Mouse (Mus musculus): ENCODE measurements around the gene Supv3l1.
"Not testable (repeated sequence)": the region's sequence is repeated elsewhere in the genome, so short reads cannot be mapped to it uniquely, and the experiment has no call there.

Supv3l1 gene

GRCm38 (mm10) chr10:62449364-62450279, at the start of gene Supv3l1, which contains the start of gene 4930507D05Rik:
Gene Supv3l1, minus strand, starts transcription at chr10:62449738.
Gene 4930507D05Rik, plus strand, starts transcription at chr10:62449489.
- DNase-seq (ENCODE audit: extremely low read depth, insufficient read length, low spot score): peak; percentile 87

DNA sequence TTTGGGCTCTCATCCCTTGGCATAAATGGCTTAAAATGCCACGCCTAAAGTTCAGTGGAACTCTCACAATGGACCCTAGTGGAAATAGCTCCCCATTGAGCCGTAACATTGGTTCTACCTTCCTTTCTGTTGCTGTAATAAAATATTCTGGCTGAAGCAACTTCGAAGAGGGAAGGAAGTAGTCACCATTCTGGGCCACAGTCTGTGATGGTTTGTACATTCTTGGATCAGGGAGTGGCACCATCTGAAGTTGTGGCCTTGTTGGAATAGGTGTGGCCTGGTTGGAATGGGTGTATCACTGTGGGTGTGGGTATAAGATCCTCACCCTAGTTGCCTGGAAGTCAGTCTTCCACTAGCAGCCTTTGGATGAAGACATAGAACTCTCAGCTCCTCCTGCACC, 42.1 kb upstream of the Supv3l1 start:
- not testable (repeated sequence) for DNase-seq (ENCODE audit: extremely low read depth, insufficient read length, low spot score)

GRCm38 (mm10) chr10:62488266-62488665, 38.7 kb upstream of the Supv3l1 start:
- DNase-seq (ENCODE audit: extremely low read depth, insufficient read length, low spot score): peak; percentile 24

- DNase-seq (ENCODE audit: extremely low read depth, insufficient read length, low spot score): peak; percentile 97
These were observed 37.3 kb upstream of the Supv3l1 start, which contains the start of gene Vps26a for GRCm38 (mm10) chr10:62486618-62487415. Gene Vps26a, minus strand, starts transcription at chr10:62486805.

DNA sequence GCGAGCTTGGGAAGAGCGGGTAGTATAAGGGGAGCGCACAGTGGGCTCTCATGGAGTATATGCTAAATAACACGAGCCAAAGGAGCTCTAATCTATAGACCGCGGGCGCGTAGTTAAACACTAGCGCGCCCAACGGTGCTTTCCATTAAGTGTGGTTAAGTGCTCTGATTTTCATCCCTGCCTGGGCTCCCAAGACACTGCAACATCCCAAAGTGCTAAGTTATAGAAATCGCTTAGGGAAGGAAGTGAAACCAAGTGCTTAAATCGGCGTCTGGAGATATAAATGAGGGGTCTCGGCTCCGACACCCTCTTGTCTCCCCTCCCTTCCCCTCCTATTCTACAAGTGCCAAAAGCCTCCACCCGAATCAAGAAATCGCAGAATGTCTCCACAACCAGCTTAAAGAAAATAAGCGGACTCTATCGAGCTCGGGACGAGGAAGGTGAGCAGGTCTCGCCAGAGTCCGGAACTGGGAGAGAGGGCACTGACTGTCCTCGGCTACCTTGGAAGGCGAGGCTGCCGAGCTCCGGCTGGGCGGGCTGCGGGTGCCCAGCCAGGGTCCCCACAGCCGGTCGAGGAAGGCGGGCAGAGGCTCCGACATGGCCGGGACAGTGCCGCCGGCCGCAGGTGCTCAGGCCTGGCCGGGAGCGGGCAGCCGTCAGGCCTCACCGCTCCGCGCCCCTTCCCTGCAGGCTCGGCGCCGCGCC, 36.5 kb upstream of the Supv3l1 start:
- no peak for DNase-seq (ENCODE audit: extremely low read depth, insufficient read length, low spot score)

- no peak for DNase-seq (ENCODE audit: extremely low read depth, insufficient read length, low spot score)
These were observed 31.7 kb upstream of the Supv3l1 start for GRCm38 (mm10) chr10:62481108-62481852.

- no peak for DNase-seq (ENCODE audit: extremely low read depth, insufficient read length, low spot score)
These were observed 27.4 kb upstream of the Supv3l1 start for GRCm38 (mm10) chr10:62476980-62477379.

DNA sequence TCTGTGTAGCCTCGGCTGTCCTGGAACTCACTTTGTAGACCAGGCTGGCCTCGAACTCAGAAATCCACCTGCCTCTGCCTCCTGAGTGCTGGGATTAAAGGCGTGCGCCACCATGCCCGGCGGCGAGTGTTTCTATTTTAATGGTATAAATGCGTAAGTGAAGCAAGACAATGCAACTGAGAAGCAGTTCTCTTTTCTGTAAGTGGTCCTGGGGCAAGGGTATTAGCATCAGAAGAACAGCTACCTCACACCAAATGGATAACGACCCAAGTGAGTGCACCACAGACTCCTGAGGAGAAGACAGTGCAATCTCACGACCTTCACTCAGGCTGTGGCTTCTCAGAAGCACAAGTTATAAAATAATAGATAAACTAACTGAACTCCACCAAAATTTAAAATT, 25.4 kb upstream of the Supv3l1 start:
- DNase-seq (ENCODE audit: extremely low read depth, insufficient read length, low spot score): no peak

- no peak for DNase-seq (ENCODE audit: extremely low read depth, insufficient read length, low spot score)
These were observed 21.6 kb upstream of the Supv3l1 start for GRCm38 (mm10) chr10:62471105-62471504.

DNA sequence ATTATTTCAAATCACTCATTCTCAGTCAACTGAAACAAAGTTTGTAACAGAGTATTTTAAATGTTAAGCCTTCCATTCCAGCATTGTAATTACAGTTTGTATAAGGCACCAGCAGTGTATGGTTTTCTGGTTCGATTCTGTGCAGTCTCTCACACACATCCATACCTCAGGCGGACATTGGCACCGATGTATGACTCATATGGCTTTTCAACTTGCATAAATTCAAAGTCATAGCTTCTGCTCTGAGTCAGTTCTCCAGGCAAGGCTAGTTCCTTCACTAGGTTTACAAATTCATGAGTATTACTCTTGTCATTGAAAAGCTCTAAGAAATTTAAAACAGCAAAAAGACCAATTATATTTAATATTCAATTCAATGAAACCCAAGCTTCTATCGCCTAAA, 20.2 kb upstream of the Supv3l1 start:
- DNase-seq (ENCODE audit: extremely low read depth, insufficient read length, low spot score): no peak

DNA sequence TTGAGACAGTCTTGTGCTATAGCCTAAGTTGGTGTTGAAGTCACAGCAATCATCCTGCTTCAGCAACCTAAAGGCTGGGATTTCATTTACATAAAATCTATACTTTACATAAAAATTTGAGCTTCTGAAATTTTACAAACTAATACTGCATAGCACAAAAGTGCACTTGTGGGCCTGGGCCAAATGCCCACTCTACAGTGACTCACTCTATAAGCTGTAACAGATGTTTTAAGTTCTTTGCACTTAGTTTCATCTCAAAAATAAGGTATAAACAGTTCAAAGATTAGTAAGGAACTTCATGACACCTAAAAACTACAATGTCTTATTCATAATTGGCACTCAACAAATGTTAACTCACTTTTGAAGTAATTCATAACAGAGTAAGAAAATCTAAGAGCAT, 11.8 kb upstream of the Supv3l1 start:
- no peak for DNase-seq (ENCODE audit: extremely low read depth, insufficient read length, low spot score)

DNA sequence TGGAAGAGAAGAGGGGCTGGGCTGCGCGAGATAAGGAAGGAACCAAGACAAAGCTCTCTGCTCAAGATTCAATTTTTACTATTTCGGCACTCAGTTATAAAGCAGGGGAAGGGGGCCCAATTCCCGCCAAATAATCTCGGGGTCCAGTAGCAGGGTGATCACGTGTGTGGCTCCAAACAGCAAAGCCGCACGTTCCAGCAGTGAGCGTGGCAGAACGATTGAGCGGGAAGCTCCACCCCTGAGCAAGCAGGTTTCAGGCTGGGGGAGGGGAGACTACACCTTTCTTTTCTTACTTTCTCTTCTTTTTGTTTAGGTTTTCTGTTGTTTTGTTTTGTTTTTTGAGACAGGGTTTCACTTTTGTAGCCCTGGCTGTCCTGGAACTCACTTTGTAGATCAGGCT, 2.5 kb upstream of the Supv3l1 start:
- DNase-seq (ENCODE audit: extremely low read depth, insufficient read length, low spot score): not testable (repeated sequence)

GRCm38 (mm10) chr10:62450280-62450640, 722 bp upstream of the Supv3l1 start:
- no peak for DNase-seq (ENCODE audit: extremely low read depth, insufficient read length, low spot score)

GRCm38 (mm10) chr10:62430427-62430826, 19.1 kb downstream of the Supv3l1 start:
- DNase-seq (ENCODE audit: extremely low read depth, insufficient read length, low spot score): no peak

DNA sequence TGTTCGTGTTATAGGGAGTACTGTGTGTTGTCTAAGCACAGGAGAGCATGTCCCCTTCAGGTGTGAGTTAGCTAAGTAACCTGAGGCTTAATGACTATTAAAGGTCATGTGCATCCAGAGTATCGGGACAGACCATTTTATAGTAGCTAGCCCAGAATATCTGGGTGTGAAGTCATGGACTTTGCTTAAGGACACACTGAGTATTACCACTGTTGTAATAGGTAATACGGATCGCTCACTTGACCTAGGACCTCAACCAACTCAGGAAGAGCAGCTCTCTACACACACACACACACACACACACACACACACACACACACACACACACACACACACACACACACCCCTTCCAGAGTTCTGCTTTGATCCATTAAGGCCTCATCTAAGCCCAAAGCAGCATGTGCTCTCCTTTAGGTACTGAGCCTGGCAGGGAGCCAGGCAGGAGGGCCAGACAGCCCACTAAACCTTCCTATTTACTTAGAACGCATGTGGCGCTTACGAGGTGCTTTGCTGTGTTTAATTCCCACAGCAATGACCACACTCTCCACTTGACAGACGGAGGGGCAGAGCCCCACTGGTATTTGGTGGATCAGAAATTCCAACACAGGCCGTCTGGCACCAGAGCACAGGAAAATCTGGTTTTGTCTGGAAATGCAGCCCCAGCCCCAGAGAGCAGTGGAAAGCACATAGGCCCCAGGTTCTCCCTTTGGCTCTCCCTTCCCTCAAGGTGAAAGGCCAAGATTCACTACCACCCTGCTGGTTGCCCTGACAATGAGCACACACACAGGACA, 24.3 kb downstream of the Supv3l1 start:
- no peak for DNase-seq (ENCODE audit: extremely low read depth, insufficient read length, low spot score)

DNA sequence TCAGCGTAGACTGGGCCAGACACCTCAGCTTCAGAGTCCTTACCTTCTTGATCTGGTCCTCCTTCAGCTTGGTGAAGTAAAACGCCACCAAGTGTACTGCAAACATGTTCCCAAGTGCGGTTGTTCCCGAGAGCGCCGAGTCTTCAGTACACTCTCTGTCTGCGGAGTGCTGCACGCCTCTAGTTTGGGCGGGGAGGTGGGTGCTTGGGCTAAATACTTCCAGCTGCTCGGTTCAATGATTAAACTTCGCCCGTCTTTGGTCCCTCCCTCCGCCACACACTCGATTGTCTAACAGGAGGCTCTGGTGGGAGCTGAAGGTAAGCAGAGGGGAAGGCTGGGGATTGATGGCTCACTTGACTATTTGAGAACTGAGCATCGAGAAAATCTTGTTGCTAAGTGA, 27.3 kb downstream of the Supv3l1 start, which contains the start of gene Hkdc1:
Hkdc1 (minus strand) TSS at position 237 of the 400 bp plus-strand sequence.
- no peak for DNase-seq (ENCODE audit: extremely low read depth, insufficient read length, low spot score)

DNA sequence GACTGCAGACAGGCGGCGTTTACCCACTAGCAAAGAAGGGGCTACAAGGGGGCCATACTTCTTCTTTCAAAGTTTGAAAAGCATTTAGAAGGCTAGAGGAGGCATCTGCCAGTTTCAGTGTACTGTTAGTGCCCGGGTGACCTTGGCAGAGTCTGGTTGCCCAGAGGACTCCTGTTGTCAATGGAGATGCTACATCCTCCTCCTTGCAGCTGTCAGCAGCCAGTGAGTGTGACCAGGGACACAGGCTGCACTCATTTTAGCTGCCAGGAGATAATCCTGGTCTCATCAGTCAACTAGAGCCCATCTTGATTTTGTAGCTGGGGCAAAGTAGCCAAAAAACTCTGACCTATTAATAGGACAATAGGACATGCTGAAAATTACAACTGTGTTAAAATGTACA, 28.4 kb downstream of the Supv3l1 start:
- no peak for DNase-seq (ENCODE audit: extremely low read depth, insufficient read length, low spot score)

GRCm38 (mm10) chr10:62420399-62420798, 29.1 kb downstream of the Supv3l1 start:
- no peak for DNase-seq (ENCODE audit: extremely low read depth, insufficient read length, low spot score)

DNA sequence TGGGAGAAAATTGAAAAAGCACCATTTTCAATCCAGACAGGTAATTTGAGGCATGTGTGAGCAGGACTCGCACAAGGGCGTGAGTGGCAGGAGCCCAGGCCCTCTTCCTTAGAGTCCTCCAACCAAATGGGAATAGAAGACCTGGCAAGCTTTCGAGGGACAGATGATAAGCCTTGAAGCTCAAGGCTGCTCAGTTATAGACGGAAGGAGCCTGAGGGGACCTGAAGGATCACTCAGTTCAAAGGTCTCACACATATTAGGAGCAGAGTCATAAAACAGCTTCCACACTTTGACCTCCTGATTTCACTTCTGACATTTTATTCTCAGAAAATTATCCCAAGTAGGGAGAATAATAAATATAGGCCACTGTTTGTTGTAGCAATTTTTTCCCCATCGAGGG, 30.1 kb downstream of the Supv3l1 start:
- DNase-seq (ENCODE audit: extremely low read depth, insufficient read length, low spot score): no peak

Measured in 3134 (cell line).